Mouse (Mus musculus): Measurements from ENCODE around the gene Rnf225. TPM values are rescaled to one million over a fixed set of nuclear protein-coding genes. Genes with fewer than 3 reads are reported as not detected.
"Not testable (repeated sequence)": the region's sequence is repeated elsewhere in the genome, so short reads cannot be mapped to it uniquely, and the experiment has no call there.

Rnf225 gene
- polyA plus RNA-seq, 1 experiment: 0.47 TPM

- no peak for TF ChIP-seq POLR2A (IDR thresholded peaks at IDR 0.05; ENCODE audit: borderline replicate concordance, control insufficient read depth, low read depth, low read length)
- no peak for TF ChIP-seq CTCF (IDR thresholded peaks at IDR 0.05; ENCODE audit: control insufficient read depth, insufficient read depth, low read length)
- Histone ChIP-seq H3K4me3 (replicated peaks; ENCODE audit: control insufficient read depth, low read depth, low read length) (peak overlapping the region; percentile 79), H3K4me1 (ENCODE audit: control insufficient read depth, insufficient read depth, low read length) (no peaks in the 10 kb centered on the region; the same call in 1 of the 2 replicates), H3K27ac (ENCODE audit: control insufficient read depth, insufficient read depth, low read depth, low read length, poor library complexity) (peak overlapping the region; percentile 85)
- 0% methylated on average over 3 of the region's 3 CpGs for WGBS
Observed at GRCm38 (mm10) chr7:12921318-12921704, 5.9 kb upstream of the Rnf225 start.

GRCm38 (mm10) chr7:12921705-12922465 is 5.3 kb upstream of the Rnf225 start, which contains the start of gene Rps5:
Gene Rps5 (plus strand): TSS chr7:12922290.
- TF ChIP-seq POLR2A (IDR thresholded peaks at IDR 0.05; ENCODE audit: borderline replicate concordance, control insufficient read depth, low read depth, low read length) (peak; percentile 84), CTCF (IDR thresholded peaks at IDR 0.05; ENCODE audit: control insufficient read depth, insufficient read depth, low read length) (peak; percentile 82)
- H3K4me3 ChIP-seq (replicated peaks; ENCODE audit: control insufficient read depth, low read depth, low read length): peak within 1 kb of the TSS; percentile 95
- WGBS: under 1% methylated on average over 55 of the region's 55 CpGs

GRCm38 (mm10) chr7:12922729-12923128 is 4.5 kb upstream of the Rnf225 start:
- Histone ChIP-seq H3K4me1 (ENCODE audit: control insufficient read depth, insufficient read depth, low read length) (no peaks in the 10 kb centered on the region; the same call in 1 of the 2 replicates), H3K4me3 (replicated peaks; ENCODE audit: control insufficient read depth, low read depth, low read length) (peak overlapping the region; percentile 95), H3K27ac (ENCODE audit: control insufficient read depth, insufficient read depth, low read depth, low read length, poor library complexity) (no peak overlapping the region)
- WGBS: under 1% methylated on average over 8 of the region's 8 CpGs
- TF ChIP-seq CTCF (IDR thresholded peaks at IDR 0.05; ENCODE audit: control insufficient read depth, insufficient read depth, low read length) (no peak), POLR2A (IDR thresholded peaks at IDR 0.05; ENCODE audit: borderline replicate concordance, control insufficient read depth, low read depth, low read length) (no peak)

More at GRCm38 (mm10) chr7:12921705-12922465, 5.3 kb upstream of the Rnf225 start, which contains the start of gene Rps5:
- peak within 1 kb of the TSS; percentile 85 for H3K27ac ChIP-seq (ENCODE audit: control insufficient read depth, insufficient read depth, low read depth, low read length, poor library complexity)
- no peaks in the 10 kb centered on the region; the same call in 1 of the 2 replicates for H3K4me1 ChIP-seq (ENCODE audit: control insufficient read depth, insufficient read depth, low read length)

- TF ChIP-seq CTCF (IDR thresholded peaks at IDR 0.05; ENCODE audit: control insufficient read depth, insufficient read depth, low read length) (no peak), POLR2A (IDR thresholded peaks at IDR 0.05; ENCODE audit: borderline replicate concordance, control insufficient read depth, low read depth, low read length) (no peak)
- 86% methylated on average over 7 of the region's 7 CpGs for WGBS
- no peaks in the 10 kb centered on the region; the same call in 1 of the 2 replicates for H3K4me1 ChIP-seq (ENCODE audit: control insufficient read depth, insufficient read depth, low read length)
- H3K4me3 ChIP-seq (replicated peaks; ENCODE audit: control insufficient read depth, low read depth, low read length): no peak overlapping the region
- H3K27ac ChIP-seq (ENCODE audit: control insufficient read depth, insufficient read depth, low read depth, low read length, poor library complexity): no peak overlapping the region
Observed at GRCm38 (mm10) chr7:12926316-12926715, 900 bp upstream of the Rnf225 start.

GRCm38 (mm10) chr7:12927693-12928589 is 725 bp downstream of the Rnf225 start:
- Histone ChIP-seq H3K4me1 (ENCODE audit: control insufficient read depth, insufficient read depth, low read length) (no peaks in the 10 kb centered on the region), H3K4me3 (replicated peaks; ENCODE audit: control insufficient read depth, low read depth, low read length) (no peak overlapping the region), H3K27ac (ENCODE audit: control insufficient read depth, insufficient read depth, low read depth, low read length, poor library complexity) (no peak overlapping the region)
- TF ChIP-seq CTCF (IDR thresholded peaks at IDR 0.05; ENCODE audit: control insufficient read depth, insufficient read depth, low read length): no peak
- TF ChIP-seq POLR2A (IDR thresholded peaks at IDR 0.05; ENCODE audit: borderline replicate concordance, control insufficient read depth, low read depth, low read length): no peak
- 8% methylated on average over 65 of the region's 65 CpGs for WGBS

GRCm38 (mm10) chr7:12933615-12934140 is 6.5 kb downstream of the Rnf225 start:
- H3K4me1 ChIP-seq (ENCODE audit: control insufficient read depth, insufficient read depth, low read length): no peaks in the 10 kb centered on the region
- H3K27ac ChIP-seq (ENCODE audit: control insufficient read depth, insufficient read depth, low read depth, low read length, poor library complexity): no peak overlapping the region
- TF ChIP-seq POLR2A (IDR thresholded peaks at IDR 0.05; ENCODE audit: borderline replicate concordance, control insufficient read depth, low read depth, low read length) (no peak), CTCF (IDR thresholded peaks at IDR 0.05; ENCODE audit: control insufficient read depth, insufficient read depth, low read length) (no peak)
- 86% methylated on average over 4 of the region's 4 CpGs for WGBS
- no peak overlapping the region for H3K4me3 ChIP-seq (replicated peaks; ENCODE audit: control insufficient read depth, low read depth, low read length)

- WGBS: 65% methylated on average over 3 of the region's 3 CpGs
- H3K4me1 ChIP-seq (ENCODE audit: control insufficient read depth, insufficient read depth, low read length): no peaks in the 10 kb centered on the region
- H3K4me3 ChIP-seq (replicated peaks; ENCODE audit: control insufficient read depth, low read depth, low read length): no peak overlapping the region
- no peak overlapping the region for H3K27ac ChIP-seq (ENCODE audit: control insufficient read depth, insufficient read depth, low read depth, low read length, poor library complexity)
- TF ChIP-seq POLR2A (IDR thresholded peaks at IDR 0.05; ENCODE audit: borderline replicate concordance, control insufficient read depth, low read depth, low read length) (no peak), CTCF (IDR thresholded peaks at IDR 0.05; ENCODE audit: control insufficient read depth, insufficient read depth, low read length) (no peak)
Observed at GRCm38 (mm10) chr7:12934808-12935207, 7.6 kb downstream of the Rnf225 start.

- 81% methylated on average over 4 of the region's 4 CpGs for WGBS
- H3K4me1 ChIP-seq (ENCODE audit: control insufficient read depth, insufficient read depth, low read length); H3K4me3 ChIP-seq (replicated peaks; ENCODE audit: control insufficient read depth, low read depth, low read length); H3K27ac ChIP-seq (ENCODE audit: control insufficient read depth, insufficient read depth, low read depth, low read length, poor library complexity): not testable (repeated sequence)
Observed at GRCm38 (mm10) chr7:12937254-12937803, 10.1 kb downstream of the Rnf225 start.
